Mouse (Mus musculus): ENCODE results near the gene Hamp2.
"Not testable (repeated sequence)": the region's sequence is repeated elsewhere in the genome, so short reads cannot be mapped to it uniquely, and the experiment has no call there.

DNA sequence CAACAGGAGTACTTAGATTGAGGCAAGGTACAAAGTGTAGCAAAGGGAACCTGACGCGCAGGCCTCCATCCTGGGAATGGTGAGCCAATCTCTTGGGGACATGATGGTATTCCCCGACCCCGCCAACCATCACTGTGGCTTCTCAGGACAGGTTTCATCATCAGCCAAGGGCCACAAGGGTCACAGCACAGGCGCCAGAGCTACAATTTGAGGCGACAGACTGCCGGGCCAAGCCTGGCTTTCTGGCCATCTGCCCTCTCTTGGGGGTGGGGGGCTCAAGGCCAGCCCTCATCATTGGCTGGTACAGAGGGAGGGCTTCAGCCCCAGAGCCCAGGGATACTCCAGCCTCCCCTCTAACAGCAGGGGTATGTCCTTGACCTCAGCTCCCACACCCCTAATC, 21.0 kb upstream of the Hamp2 start:
- TF ChIP-seq CTCF, POLR2A (IDR thresholded peaks at IDR 0.05; ENCODE audit: extremely low read depth, insufficient read depth, low read length): not testable (repeated sequence)

Data from cortical plate, adult 2 months (tissue).